Mouse (Mus musculus) hindbrain, embryonic 14.5 days (tissue): Measurements from ENCODE around the gene Krt15. TPM values are rescaled to one million over a fixed set of nuclear protein-coding genes. Genes with fewer than 3 reads are reported as not detected.

Experiments
- ATAC-seq: fragments of 200-750 bp; cut with Nextera tagmentation; 2 replicates; pipeline ENCODE4 v1.8.0; 2017; ENCODE audit warnings: moderate number of reproducible peaks, mild to moderate bottlenecking, moderate TSS enrichment, moderate library complexity; ENCODE audit not compliant: low FRiP score
- DNase-seq: peaks from one replicate; pipeline ENCODE4 v3.0.0-alpha.2; 2015; ENCODE audit warnings: low spot score
- H3K27ac ChIP-seq: fragments of 300-500 bp; sonication (generic); 2 replicates; pipeline ENCODE4 v1.5.1; 2014; ENCODE audit warnings: mild to moderate bottlenecking, moderate library complexity
- H3K27me3 ChIP-seq: fragments of 300-500 bp; sonication (generic); 2 replicates; pipeline ENCODE4 v1.6.1; 2014; ENCODE audit warnings: mild to moderate bottlenecking, low read length, mixed read lengths; ENCODE audit not compliant: control insufficient read depth, insufficient read depth
- H3K36me3 ChIP-seq: fragments of 300-500 bp; sonication (generic); replicated peaks from 2 replicates; pipeline ENCODE4 v1.6.1; 2014; ENCODE audit not compliant: control insufficient read depth, insufficient read depth
- H3K4me1 ChIP-seq: fragments of 300-500 bp; sonication (generic); replicated peaks from 2 replicates; pipeline ENCODE4 v1.6.1; 2014; ENCODE audit warnings: antibody characterized with exemption, low read length, mixed read lengths; ENCODE audit not compliant: control insufficient read depth, insufficient read depth
- H3K4me2 ChIP-seq: fragments of 300-500 bp; sonication (generic); replicated peaks from 2 replicates; pipeline ENCODE4 v1.6.1; 2014; ENCODE audit warnings: mild to moderate bottlenecking, moderate library complexity
- H3K4me3 ChIP-seq: fragments of 300-500 bp; sonication (generic); replicated peaks from 2 replicates; pipeline ENCODE4 v1.5.1; 2014; ENCODE audit warnings: mild to moderate bottlenecking, low read length
- H3K9ac ChIP-seq: fragments of 300-500 bp; sonication (generic); 2 replicates; pipeline ENCODE4 v1.6.1; 2014
- H3K9me3 ChIP-seq: fragments of 300-500 bp; sonication (generic); 2 replicates; pipeline ENCODE4 v1.6.1; 2016; ENCODE audit warnings: low read length; ENCODE audit not compliant: control insufficient read depth
- WGBS: fragments of 180-500 bp; shearing (Covaris S2); extraction: QIAGEN DNeasy Blood & Tissue Kit; methylation state at CpG from one replicate; pipeline ENCODE4 v1.1.7; 2014; 5-methylcytosine and 5-hydroxymethylcytosine counted together
- polyA plus RNA-seq: library from polyadenylated mRNA; unstranded; fragments of >200 nt; fragmentation: Nextera tagmentation; extraction: Ambion mirVana; gene quantifications from 2 replicates; pipeline ENCODE4 v1.2.1, GENCODE M21; 2014

Gene Krt15
- polyA plus RNA-seq = 0.15 and 0.16 TPM in 2 replicates

DNA sequence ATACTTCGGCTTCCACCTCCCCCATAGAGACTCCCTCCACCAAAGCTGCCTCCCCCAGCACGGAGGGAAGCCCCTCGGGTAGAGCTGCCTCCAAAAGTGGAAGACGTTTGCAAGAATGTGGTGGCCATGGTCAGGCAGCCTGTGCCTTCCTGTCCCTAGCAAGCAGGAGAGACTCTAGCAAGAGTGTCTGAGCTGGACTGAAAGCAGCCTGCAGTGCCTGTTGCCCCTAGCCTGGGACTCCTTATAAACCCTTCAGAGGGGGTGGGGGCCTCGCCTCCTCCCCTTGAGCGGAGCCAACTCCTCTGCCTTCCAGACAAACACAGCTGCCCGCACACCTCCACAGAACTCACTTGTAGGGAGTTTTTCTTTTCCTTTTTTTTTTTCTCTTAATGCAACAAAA lies at the start of gene Krt15:
Krt15 (minus strand) TSS at position 198 of the 400 bp plus-strand sequence.
- no peak within 1 kb of the TSS for H3K9ac ChIP-seq
- DNase-seq (no peak), ATAC-seq (no peak)
- H3K36me3 ChIP-seq = no peaks in the 10 kb centered on the region
- peaks cover 8% of the 10 kb centered on the region; the same call in 1 of the 2 replicates for H3K4me1 ChIP-seq
- no peaks in the 10 kb centered on the region for H3K27me3 ChIP-seq
- H3K27ac ChIP-seq = no peak within 1 kb of the TSS
- 72% methylated on average over 7 of the region's 7 CpGs for WGBS
- no peak within 1 kb of the TSS for H3K4me2 ChIP-seq
- H3K9me3 ChIP-seq = no peaks in the 10 kb centered on the region
- H3K4me3 ChIP-seq = no peak within 1 kb of the TSS

DNA sequence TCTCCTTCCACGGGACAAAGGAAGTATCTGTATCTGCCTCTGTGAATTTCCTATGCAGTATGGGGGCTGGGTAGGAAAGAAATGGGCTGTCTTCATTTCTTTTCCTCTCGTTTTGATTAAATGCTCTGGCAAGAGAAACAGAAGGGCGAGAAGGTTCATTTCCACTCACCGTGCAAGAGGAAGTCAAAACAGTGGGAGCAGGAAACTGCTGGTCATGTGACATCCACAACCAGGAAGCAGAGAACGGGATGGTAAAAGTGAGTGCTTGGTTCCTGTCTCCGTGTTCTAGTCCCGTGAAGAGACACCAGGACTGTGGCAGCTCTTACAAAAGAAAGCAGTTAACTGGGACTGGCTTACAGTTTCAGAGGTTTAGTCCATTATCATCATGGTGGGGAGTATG lies 46.0 kb upstream of the Krt15 start:
- H3K4me3 ChIP-seq = no peak overlapping the region
- no peaks in the 10 kb centered on the region for H3K9me3 ChIP-seq
- H3K27ac ChIP-seq = no peak overlapping the region
- H3K9ac ChIP-seq = no peak overlapping the region
- DNase-seq = no peak
- no peak for ATAC-seq
- H3K4me1 ChIP-seq = no peaks in the 10 kb centered on the region
- no peaks in the 10 kb centered on the region for H3K27me3 ChIP-seq
- no peaks in the 10 kb centered on the region for H3K36me3 ChIP-seq
- 81% methylated on average over 7 of the region's 7 CpGs for WGBS
- no peak overlapping the region for H3K4me2 ChIP-seq

DNA sequence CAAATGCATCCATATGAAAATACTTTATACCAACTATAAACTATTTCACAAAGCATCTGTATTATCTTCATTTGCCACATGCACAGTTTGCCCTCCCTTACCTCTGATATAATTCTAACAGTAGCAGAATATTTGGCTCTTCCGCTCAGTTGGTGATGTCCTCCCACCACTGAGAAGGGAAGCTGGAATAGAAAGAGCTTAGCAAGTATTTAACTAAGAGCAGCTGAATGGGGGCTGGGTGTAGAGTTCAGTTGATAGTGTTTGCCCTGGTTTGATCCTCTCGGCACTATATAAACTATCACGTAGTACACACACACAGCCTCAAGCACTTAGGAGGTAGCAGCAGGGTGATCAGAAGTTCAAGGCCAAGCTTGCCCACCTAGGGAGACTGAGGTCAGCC lies 43.5 kb upstream of the Krt15 start:
- Histone ChIP-seq H3K36me3 (no peaks in the 10 kb centered on the region), H3K9ac (no peak overlapping the region), H3K9me3 (no peaks in the 10 kb centered on the region), H3K4me2 (no peak overlapping the region), H3K4me1 (no peaks in the 10 kb centered on the region), H3K27ac (no peak overlapping the region), H3K4me3 (no peak overlapping the region), H3K27me3 (no peaks in the 10 kb centered on the region)
- 91% methylated on average over 3 of the region's 3 CpGs for WGBS
- DNase-seq (no peak), ATAC-seq (no peak)

DNA sequence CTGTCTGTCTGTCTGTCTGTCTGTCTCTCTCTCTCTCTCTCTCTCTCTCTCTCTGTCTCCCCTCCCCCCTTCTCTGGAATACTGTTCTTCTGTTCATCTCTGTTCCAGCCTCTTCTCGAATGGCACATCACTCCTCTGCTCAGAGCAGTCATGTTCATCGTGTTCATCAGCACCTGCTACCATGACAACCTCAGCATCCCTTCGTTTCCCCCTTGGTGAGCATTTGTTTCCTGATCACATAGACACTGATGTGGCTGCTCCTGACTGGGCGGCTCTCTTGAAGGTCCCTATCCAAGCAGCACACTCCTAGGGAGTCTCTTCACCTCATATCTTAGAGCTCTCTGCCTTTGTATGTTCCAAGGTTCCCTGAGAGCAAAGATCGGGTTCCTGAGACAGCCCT lies 42.6 kb upstream of the Krt15 start:
- no peak overlapping the region for H3K27ac ChIP-seq
- H3K4me1 ChIP-seq = no peaks in the 10 kb centered on the region
- no peaks in the 10 kb centered on the region for H3K9me3 ChIP-seq
- no peaks in the 10 kb centered on the region for H3K36me3 ChIP-seq
- H3K9ac ChIP-seq = no peak overlapping the region
- ATAC-seq (no peak), DNase-seq (no peak)
- H3K4me3 ChIP-seq = no peak overlapping the region
- no peaks in the 10 kb centered on the region for H3K27me3 ChIP-seq
- no peak overlapping the region for H3K4me2 ChIP-seq
- WGBS = 62% methylated on average over 5 of the region's 5 CpGs

DNA sequence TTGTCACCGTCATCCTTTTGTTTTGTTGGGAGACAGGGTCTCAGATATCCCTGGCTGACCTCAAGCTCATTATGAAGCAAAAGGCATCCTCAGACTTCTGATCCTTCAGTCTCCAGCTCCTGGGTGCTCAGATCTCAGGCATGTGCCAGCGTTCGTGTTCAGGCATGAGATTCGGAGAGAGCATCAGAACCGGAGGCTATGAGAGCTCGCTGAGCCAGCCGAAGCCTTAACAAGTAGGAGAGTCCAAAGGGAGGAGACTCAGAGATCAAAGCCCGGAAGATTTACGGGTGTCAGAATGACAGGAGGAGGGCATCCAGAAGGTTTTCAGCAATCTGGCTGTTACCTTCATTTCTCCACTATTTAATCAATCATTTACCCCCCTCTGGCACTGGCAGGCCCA lies 41.1 kb upstream of the Krt15 start:
- Histone ChIP-seq H3K27me3 (no peaks in the 10 kb centered on the region), H3K4me1 (no peaks in the 10 kb centered on the region), H3K9ac (no peak overlapping the region), H3K4me2 (no peak overlapping the region), H3K36me3 (no peaks in the 10 kb centered on the region), H3K9me3 (no peaks in the 10 kb centered on the region), H3K4me3 (no peak overlapping the region), H3K27ac (no peak overlapping the region)
- 82% methylated on average over 9 of the region's 9 CpGs for WGBS
- DNase-seq (no peak), ATAC-seq (no peak)

DNA sequence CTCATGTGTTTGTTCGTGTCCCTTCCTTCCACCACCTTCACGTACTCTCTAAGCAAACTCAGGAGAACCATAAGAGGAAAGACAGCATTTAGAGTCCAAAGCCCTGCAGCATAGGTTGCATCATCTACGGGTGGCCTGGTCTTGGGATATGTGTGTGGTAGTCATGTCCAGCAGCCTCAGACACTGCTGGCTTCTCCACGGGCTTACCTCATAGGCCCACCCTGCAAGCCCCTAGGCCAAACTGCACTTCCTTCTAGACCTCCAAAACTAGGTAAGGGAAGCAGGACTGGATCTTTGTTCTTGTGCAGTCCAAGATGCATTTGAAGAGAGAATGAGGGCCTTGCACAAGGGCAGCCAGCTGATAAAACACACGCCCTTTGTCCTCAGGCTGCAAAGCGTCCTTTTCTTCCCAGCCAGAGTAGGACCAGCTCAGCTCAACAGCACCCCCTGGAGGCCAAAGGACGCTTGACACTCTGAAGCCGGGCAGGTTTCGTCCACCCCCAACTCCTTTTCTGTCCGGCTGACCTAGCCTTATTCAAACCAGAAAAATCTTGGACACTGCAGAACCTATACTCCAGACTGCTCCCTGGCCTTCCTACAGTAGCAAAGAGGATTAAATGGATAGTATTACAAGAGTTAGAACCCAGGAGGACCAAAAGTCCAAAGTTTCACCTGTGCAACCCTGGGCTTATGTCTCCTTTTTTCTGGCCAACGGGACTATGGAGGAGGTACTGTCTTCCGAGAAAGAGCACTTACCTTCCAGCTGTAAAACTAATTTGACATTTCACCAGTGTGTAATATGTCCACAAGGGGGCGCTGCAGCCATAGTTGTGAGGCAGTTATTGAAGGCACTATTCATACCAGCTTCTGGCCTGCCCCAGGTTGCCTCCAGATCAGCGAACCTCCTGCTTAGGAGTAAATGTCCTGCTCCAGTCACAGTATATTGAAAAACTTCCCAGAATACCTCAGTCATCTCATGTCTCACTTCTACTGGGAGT lies 33.3 kb upstream of the Krt15 start:
- ATAC-seq (no peak), DNase-seq (peak; percentile 82)
- Histone ChIP-seq H3K4me3 (no peak overlapping the region), H3K4me1 (no peaks in the 10 kb centered on the region), H3K27me3 (no peaks in the 10 kb centered on the region), H3K27ac (no peak overlapping the region), H3K36me3 (no peaks in the 10 kb centered on the region), H3K9ac (no peak overlapping the region), H3K9me3 (no peaks in the 10 kb centered on the region), H3K4me2 (no peak overlapping the region)
- WGBS = 35% methylated on average over 14 of the region's 14 CpGs

- no peak overlapping the region for H3K9ac ChIP-seq
- no peak overlapping the region for H3K27ac ChIP-seq
- no peak overlapping the region for H3K4me2 ChIP-seq
- H3K27me3 ChIP-seq = no peaks in the 10 kb centered on the region
- ATAC-seq = no peak
- 92% methylated on average over 8 of the region's 8 CpGs for WGBS
- no peaks in the 10 kb centered on the region for H3K36me3 ChIP-seq
- H3K9me3 ChIP-seq = no peaks in the 10 kb centered on the region
- no peak overlapping the region for H3K4me3 ChIP-seq
- H3K4me1 ChIP-seq = no peaks in the 10 kb centered on the region
- no peak for DNase-seq
These were observed 32.3 kb upstream of the Krt15 start for GRCm38 (mm10) chr11:100168071-100168470.

DNA sequence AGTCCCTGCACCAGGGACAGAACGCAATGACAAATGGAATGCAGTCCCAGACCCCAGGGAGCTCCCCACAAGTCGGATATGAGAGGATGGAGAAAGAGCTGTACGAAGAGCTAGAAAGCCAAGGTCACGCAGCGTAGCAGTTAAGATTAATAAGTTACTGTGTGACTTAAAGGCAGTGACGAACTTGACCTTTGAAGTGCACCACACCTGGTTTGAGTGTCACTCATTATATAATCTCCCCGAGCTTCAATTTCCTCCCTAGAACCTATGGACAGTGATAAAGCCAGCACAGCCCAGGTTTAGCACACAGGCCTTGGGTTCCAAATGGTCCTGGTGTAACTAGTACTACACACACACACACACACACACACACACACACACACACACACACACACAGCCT lies 28.7 kb upstream of the Krt15 start:
- no peak for DNase-seq
- Histone ChIP-seq H3K36me3 (no peaks in the 10 kb centered on the region), H3K27me3 (no peaks in the 10 kb centered on the region), H3K4me3 (no peak overlapping the region), H3K9me3 (no peaks in the 10 kb centered on the region), H3K9ac (no peak overlapping the region), H3K27ac (no peak overlapping the region), H3K4me2 (no peak overlapping the region), H3K4me1 (no peaks in the 10 kb centered on the region)
- 67% methylated on average over 7 of the region's 7 CpGs for WGBS
- no peak for ATAC-seq

GRCm38 (mm10) chr11:100157908-100158477 lies 22.3 kb upstream of the Krt15 start:
- Histone ChIP-seq H3K27ac (no peak overlapping the region), H3K4me2 (no peak overlapping the region), H3K36me3 (no peaks in the 10 kb centered on the region), H3K9me3 (no peaks in the 10 kb centered on the region), H3K4me1 (no peaks in the 10 kb centered on the region), H3K9ac (no peak overlapping the region), H3K4me3 (no peak overlapping the region), H3K27me3 (no peaks in the 10 kb centered on the region)
- WGBS = 73% methylated on average over 6 of the region's 6 CpGs
- ATAC-seq (no peak), DNase-seq (no peak)
